Mouse (Mus musculus): ENCODE results near the gene Dag1. TPM values are rescaled to one million over a fixed set of nuclear protein-coding genes. Genes with fewer than 3 reads are reported as not detected.

Gene Dag1
- polyA plus RNA-seq, 1 experiment, result 66.8 TPM

- H3K36me3 ChIP-seq (ENCODE audit: control insufficient read depth, insufficient read depth, low read length), result no peaks in the 10 kb centered on the region
- H3K4me1 ChIP-seq (ENCODE audit: control insufficient read depth, insufficient read depth, low read length), result no peaks in the 10 kb centered on the region
- no peak overlapping the region for H3K4me3 ChIP-seq (ENCODE audit: insufficient read depth, low read depth, low read length)
- no peak for DNase-seq
- H3K27me3 ChIP-seq (replicated peaks; ENCODE audit: control insufficient read depth, insufficient read depth, low read length), result no peaks in the 10 kb centered on the region
- H3K27ac ChIP-seq (ENCODE audit: insufficient read depth, low read depth, low read length), result no peak overlapping the region
- TF ChIP-seq CTCF (conservative IDR thresholded peaks at IDR 0.05; ENCODE audit: insufficient read depth, insufficient read length, low read depth, low read length) (no peak), POLR2A (IDR thresholded peaks at IDR 0.05; ENCODE audit: low read depth, low read length) (no peak)
- 50% methylated on average over 6 of the region's 6 CpGs for WGBS
These were observed 76.1 kb downstream of the Dag1 start for GRCm38 (mm10) chr9:108187616-108188015.

DNA sequence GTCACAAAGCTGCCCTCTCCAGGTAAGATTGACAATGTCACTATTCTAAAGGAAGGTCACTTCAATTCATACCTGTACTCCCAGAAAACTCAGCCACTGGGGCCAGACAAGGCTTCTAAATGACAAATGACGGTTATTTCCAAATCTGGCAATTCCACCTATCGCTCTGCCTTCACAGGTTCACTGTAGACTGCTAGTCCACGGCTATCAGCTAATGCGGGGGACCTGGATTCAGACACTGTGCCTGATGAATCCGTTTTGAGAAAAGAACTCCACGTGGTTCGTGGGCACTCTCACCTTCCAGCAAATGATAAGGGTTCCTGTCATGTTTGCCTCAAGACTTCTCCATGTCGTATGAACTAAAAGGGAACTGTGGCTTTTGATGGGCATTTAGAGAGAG is 78.0 kb downstream of the Dag1 start:
- Histone ChIP-seq H3K27me3 (replicated peaks; ENCODE audit: control insufficient read depth, insufficient read depth, low read length) (no peaks in the 10 kb centered on the region), H3K27ac (ENCODE audit: insufficient read depth, low read depth, low read length) (no peak overlapping the region), H3K4me3 (ENCODE audit: insufficient read depth, low read depth, low read length) (no peak overlapping the region), H3K4me1 (ENCODE audit: control insufficient read depth, insufficient read depth, low read length) (no peaks in the 10 kb centered on the region), H3K36me3 (ENCODE audit: control insufficient read depth, insufficient read depth, low read length) (no peaks in the 10 kb centered on the region)
- DNase-seq, result no peak
- no peak for TF ChIP-seq POLR2A (IDR thresholded peaks at IDR 0.05; ENCODE audit: low read depth, low read length)
- no peak for TF ChIP-seq CTCF (conservative IDR thresholded peaks at IDR 0.05; ENCODE audit: insufficient read depth, insufficient read length, low read depth, low read length)
- 82% methylated on average over 8 of the region's 8 CpGs for WGBS

- no peak for TF ChIP-seq CTCF (conservative IDR thresholded peaks at IDR 0.05; ENCODE audit: insufficient read depth, insufficient read length, low read depth, low read length)
- TF ChIP-seq POLR2A (IDR thresholded peaks at IDR 0.05; ENCODE audit: low read depth, low read length), result no peak
- 94% methylated on average over 19 of the region's 19 CpGs for WGBS
- no peak for DNase-seq
- no peak overlapping the region for H3K27ac ChIP-seq (ENCODE audit: insufficient read depth, low read depth, low read length)
- H3K4me1 ChIP-seq (ENCODE audit: control insufficient read depth, insufficient read depth, low read length), result no peaks in the 10 kb centered on the region
- H3K36me3 ChIP-seq (ENCODE audit: control insufficient read depth, insufficient read depth, low read length), result no peaks in the 10 kb centered on the region
- no peaks in the 10 kb centered on the region for H3K27me3 ChIP-seq (replicated peaks; ENCODE audit: control insufficient read depth, insufficient read depth, low read length)
- no peak overlapping the region for H3K4me3 ChIP-seq (ENCODE audit: insufficient read depth, low read depth, low read length)
These were observed 80.2 kb downstream of the Dag1 start for GRCm38 (mm10) chr9:108183531-108183994.

- TF ChIP-seq POLR2A (IDR thresholded peaks at IDR 0.05; ENCODE audit: low read depth, low read length) (no peak), CTCF (conservative IDR thresholded peaks at IDR 0.05; ENCODE audit: insufficient read depth, insufficient read length, low read depth, low read length) (no peak)
- Histone ChIP-seq H3K4me1 (ENCODE audit: control insufficient read depth, insufficient read depth, low read length) (no peaks in the 10 kb centered on the region), H3K36me3 (ENCODE audit: control insufficient read depth, insufficient read depth, low read length) (no peaks in the 10 kb centered on the region), H3K4me3 (ENCODE audit: insufficient read depth, low read depth, low read length) (no peak overlapping the region), H3K27ac (ENCODE audit: insufficient read depth, low read depth, low read length) (no peak overlapping the region), H3K27me3 (replicated peaks; ENCODE audit: control insufficient read depth, insufficient read depth, low read length) (no peaks in the 10 kb centered on the region)
- no peak for DNase-seq
- WGBS, result 74% methylated on average over 11 of the region's 11 CpGs
These were observed 80.8 kb downstream of the Dag1 start for GRCm38 (mm10) chr9:108182806-108183506.

DNA sequence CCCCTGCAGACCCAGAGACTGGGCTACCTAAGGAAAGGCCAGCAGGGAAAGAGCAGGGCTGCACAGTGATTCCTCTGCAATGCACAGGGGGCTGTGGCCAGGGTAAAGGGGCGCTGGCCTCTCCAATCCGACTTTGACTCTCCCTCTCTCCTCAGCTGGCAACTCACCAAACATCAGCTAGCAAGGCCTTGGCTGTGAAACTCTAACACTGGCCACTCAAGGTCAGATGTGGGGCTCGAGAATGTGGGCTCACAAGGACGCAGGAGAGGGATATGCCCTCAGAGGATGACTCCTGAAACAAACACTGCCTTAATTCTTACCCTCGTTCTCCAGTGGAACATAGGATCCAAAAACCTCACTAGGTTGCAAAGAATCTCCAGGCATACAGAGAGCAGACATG is 85.4 kb downstream of the Dag1 start:
- Histone ChIP-seq H3K27ac (ENCODE audit: insufficient read depth, low read depth, low read length) (no peak overlapping the region), H3K36me3 (ENCODE audit: control insufficient read depth, insufficient read depth, low read length) (no peaks in the 10 kb centered on the region), H3K4me3 (ENCODE audit: insufficient read depth, low read depth, low read length) (no peak overlapping the region), H3K4me1 (ENCODE audit: control insufficient read depth, insufficient read depth, low read length) (no peaks in the 10 kb centered on the region), H3K27me3 (replicated peaks; ENCODE audit: control insufficient read depth, insufficient read depth, low read length) (no peaks in the 10 kb centered on the region)
- TF ChIP-seq CTCF (conservative IDR thresholded peaks at IDR 0.05; ENCODE audit: insufficient read depth, insufficient read length, low read depth, low read length) (no peak), POLR2A (IDR thresholded peaks at IDR 0.05; ENCODE audit: low read depth, low read length) (no peak)
- 62% methylated on average over 5 of the region's 5 CpGs for WGBS
- no peak for DNase-seq

GRCm38 (mm10) chr9:108175116-108175838 is 88.5 kb downstream of the Dag1 start:
- 67% methylated on average over 19 of the region's 19 CpGs for WGBS
- DNase-seq, result no peak
- Histone ChIP-seq H3K27ac (ENCODE audit: insufficient read depth, low read depth, low read length) (no peak overlapping the region), H3K36me3 (ENCODE audit: control insufficient read depth, insufficient read depth, low read length) (no peaks in the 10 kb centered on the region), H3K27me3 (replicated peaks; ENCODE audit: control insufficient read depth, insufficient read depth, low read length) (no peaks in the 10 kb centered on the region), H3K4me1 (ENCODE audit: control insufficient read depth, insufficient read depth, low read length) (no peaks in the 10 kb centered on the region), H3K4me3 (ENCODE audit: insufficient read depth, low read depth, low read length) (no peak overlapping the region)
- TF ChIP-seq CTCF (conservative IDR thresholded peaks at IDR 0.05; ENCODE audit: insufficient read depth, insufficient read length, low read depth, low read length), result no peak
- no peak for TF ChIP-seq POLR2A (IDR thresholded peaks at IDR 0.05; ENCODE audit: low read depth, low read length)

DNA sequence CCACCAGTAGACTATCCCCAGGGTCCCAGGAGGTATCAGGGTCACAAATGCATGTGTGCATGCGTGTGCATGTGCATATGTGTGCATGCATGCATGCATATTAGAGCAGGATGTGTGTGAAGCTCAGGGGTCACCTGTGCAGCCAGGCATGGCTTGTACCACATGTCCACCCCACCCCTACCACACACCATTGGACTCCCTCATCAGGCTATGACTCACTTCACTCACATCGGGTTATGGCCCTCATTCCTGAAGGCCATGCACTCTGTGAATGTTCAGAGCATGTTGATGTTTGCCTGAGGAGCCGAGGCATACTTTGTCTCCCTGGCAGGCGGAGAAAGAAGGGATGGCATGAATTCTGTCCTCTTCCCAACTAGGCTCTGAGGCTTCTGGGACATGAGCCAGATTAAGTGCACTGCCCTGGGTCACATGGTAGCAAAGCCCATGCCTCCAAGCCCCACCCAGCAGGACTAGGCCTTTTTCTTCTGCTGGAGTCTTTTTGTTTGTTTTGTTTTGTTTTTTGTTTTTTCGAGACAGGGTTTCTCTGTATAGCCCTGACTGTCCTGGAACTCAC is 90.9 kb downstream of the Dag1 start:
- Histone ChIP-seq H3K4me1 (ENCODE audit: control insufficient read depth, insufficient read depth, low read length) (no peaks in the 10 kb centered on the region), H3K36me3 (ENCODE audit: control insufficient read depth, insufficient read depth, low read length) (no peaks in the 10 kb centered on the region), H3K4me3 (ENCODE audit: insufficient read depth, low read depth, low read length) (no peak overlapping the region), H3K27ac (ENCODE audit: insufficient read depth, low read depth, low read length) (no peak overlapping the region), H3K27me3 (replicated peaks; ENCODE audit: control insufficient read depth, insufficient read depth, low read length) (no peaks in the 10 kb centered on the region)
- no peak for TF ChIP-seq CTCF (conservative IDR thresholded peaks at IDR 0.05; ENCODE audit: insufficient read depth, insufficient read length, low read depth, low read length)
- 50% methylated on average over 5 of the region's 5 CpGs for WGBS
- peak; percentile 66 for DNase-seq
